Mouse (Mus musculus): ENCODE data around the gene Ackr2. TPM values are rescaled to one million over a fixed set of nuclear protein-coding genes. Genes with fewer than 3 reads are reported as not detected.

The Ackr2 gene
- polyA plus RNA-seq, 1 experiment = 3.0 TPM

Other genes starting within 250 kb of the Ackr2 start
- gene Sec22c, start 192.9 kb upstream of the Ackr2 start, polyA plus RNA-seq (2012; rRNA removed) = 11.2 and 12.1 TPM in 2 replicates
- 35.9 and 43.4 TPM in 2 replicates for gene Ss18l2, start 188.0 kb upstream of the Ackr2 start, polyA plus RNA-seq (2012; rRNA removed)
- 62.0 and 73.9 TPM in 2 replicates for gene Nktr, start 179.2 kb upstream of the Ackr2 start, polyA plus RNA-seq (2012; rRNA removed)
- 30.8 and 31.9 TPM in 2 replicates for gene Zfp651, start 139.0 kb upstream of the Ackr2 start, polyA plus RNA-seq (2012; rRNA removed)
- gene Klhl40, start 120.7 kb upstream of the Ackr2 start, polyA plus RNA-seq (2012; rRNA removed) = 0.14 TPM in 1 of 2 replicates, not detected in the other
- 4.7 and 8.5 TPM in 2 replicates for gene Hhatl, start 105.8 kb upstream of the Ackr2 start, polyA plus RNA-seq (2012; rRNA removed)
- 1.0 and 1.7 TPM in 2 replicates for gene Ccdc13, start 58.9 kb upstream of the Ackr2 start, polyA plus RNA-seq (2012; rRNA removed)
- 29.5 and 35.5 TPM in 2 replicates for gene Higd1a, start 40.0 kb upstream of the Ackr2 start, polyA plus RNA-seq (2012; rRNA removed)
- 0.15 and 0.16 TPM in 2 replicates for gene Cyp8b1, start 17.9 kb downstream of the Ackr2 start, polyA plus RNA-seq (2012; rRNA removed)
- 3.7 and 4.0 TPM in 2 replicates for gene Fam198a, start 52.6 kb downstream of the Ackr2 start, polyA plus RNA-seq (2012; rRNA removed)
- gene Pomgnt2, start 98.8 kb downstream of the Ackr2 start, polyA plus RNA-seq (2012; rRNA removed) = 19.8 and 20.2 TPM in 2 replicates
- 86.2 and 86.3 TPM in 2 replicates for gene Snrk, start 218.9 kb downstream of the Ackr2 start, polyA plus RNA-seq (2012; rRNA removed)